Mouse (Mus musculus): Measurements from ENCODE around the gene Rnd2. TPM values are rescaled to one million over a fixed set of nuclear protein-coding genes. Genes with fewer than 3 reads are reported as not detected.
"Not testable (repeated sequence)": the region's sequence is repeated elsewhere in the genome, so short reads cannot be mapped to it uniquely, and the experiment has no call there.

Rnd2 gene
- total RNA-seq (2017): 2.8 and 3.1 TPM in 2 replicates

- peak; percentile 0; the same call in 1 of the 2 replicates for ATAC-seq (replicated peaks; ENCODE audit: low read depth, poor library complexity, severe bottlenecking)
Observed at GRCm38 (mm10) chr11:101464211-101465100, at the start of gene Rnd2. Gene Rnd2 (plus strand): TSS chr11:101464999.

- no peak for ATAC-seq (replicated peaks; ENCODE audit: low read depth, poor library complexity, severe bottlenecking)
Observed at GRCm38 (mm10) chr11:101415306-101415705, 49.5 kb upstream of the Rnd2 start.

- peak; percentile 37; the same call in 1 of the 2 replicates for ATAC-seq (replicated peaks; ENCODE audit: low read depth, poor library complexity, severe bottlenecking)
Observed at GRCm38 (mm10) chr11:101416433-101417100, 48.2 kb upstream of the Rnd2 start.

- peak; percentile 92 for ATAC-seq (replicated peaks; ENCODE audit: low read depth, poor library complexity, severe bottlenecking)
Observed at GRCm38 (mm10) chr11:101417101-101417855, 47.5 kb upstream of the Rnd2 start, which contains the start of gene Aarsd1. Gene Aarsd1 (minus strand): TSS chr11:101417615.

GRCm38 (mm10) chr11:101418991-101419390 is 45.8 kb upstream of the Rnd2 start:
- ATAC-seq (replicated peaks; ENCODE audit: low read depth, poor library complexity, severe bottlenecking): no peak

- ATAC-seq (replicated peaks; ENCODE audit: low read depth, poor library complexity, severe bottlenecking): no peak
Observed at GRCm38 (mm10) chr11:101419610-101420009, 45.2 kb upstream of the Rnd2 start.

- no peak for ATAC-seq (replicated peaks; ENCODE audit: low read depth, poor library complexity, severe bottlenecking)
Observed at GRCm38 (mm10) chr11:101420148-101420547, 44.7 kb upstream of the Rnd2 start.

- ATAC-seq (replicated peaks; ENCODE audit: low read depth, poor library complexity, severe bottlenecking): peak; percentile 31
Observed at GRCm38 (mm10) chr11:101424105-101424851, 40.5 kb upstream of the Rnd2 start, which contains the start of gene Gm27029. Gene Gm27029 (minus strand): TSS chr11:101424796.

GRCm38 (mm10) chr11:101424925-101425813 is 39.6 kb upstream of the Rnd2 start, which contains the start of the genes Rundc1 and Ptges3l:
Gene Rundc1 (plus strand): TSS chr11:101425085.
Gene Ptges3l (minus strand): TSS chr11:101425333.
- peak; percentile 96 for ATAC-seq (replicated peaks; ENCODE audit: low read depth, poor library complexity, severe bottlenecking)

GRCm38 (mm10) chr11:101426165-101426564 is 38.6 kb upstream of the Rnd2 start:
- no peak for ATAC-seq (replicated peaks; ENCODE audit: low read depth, poor library complexity, severe bottlenecking)

GRCm38 (mm10) chr11:101431327-101431726 is 33.5 kb upstream of the Rnd2 start:
- ATAC-seq (replicated peaks; ENCODE audit: low read depth, poor library complexity, severe bottlenecking): no peak

GRCm38 (mm10) chr11:101433396-101433795 is 31.4 kb upstream of the Rnd2 start:
- no peak for ATAC-seq (replicated peaks; ENCODE audit: low read depth, poor library complexity, severe bottlenecking)

- ATAC-seq (replicated peaks; ENCODE audit: low read depth, poor library complexity, severe bottlenecking): no peak
Observed at GRCm38 (mm10) chr11:101435831-101436230, 29.0 kb upstream of the Rnd2 start.

GRCm38 (mm10) chr11:101436916-101437315 is 27.9 kb upstream of the Rnd2 start:
- ATAC-seq (replicated peaks; ENCODE audit: low read depth, poor library complexity, severe bottlenecking): no peak

- ATAC-seq (replicated peaks; ENCODE audit: low read depth, poor library complexity, severe bottlenecking): not testable (repeated sequence)
Observed at GRCm38 (mm10) chr11:101438006-101438405, 26.8 kb upstream of the Rnd2 start.

- not testable (repeated sequence) for ATAC-seq (replicated peaks; ENCODE audit: low read depth, poor library complexity, severe bottlenecking)
Observed at GRCm38 (mm10) chr11:101441450-101442126, 23.2 kb upstream of the Rnd2 start.

GRCm38 (mm10) chr11:101442127-101442693 is 22.6 kb upstream of the Rnd2 start, which contains the start of gene Rpl27:
Gene Rpl27 (plus strand): TSS chr11:101442298.
- peak; percentile 98 for ATAC-seq (replicated peaks; ENCODE audit: low read depth, poor library complexity, severe bottlenecking)
